Mouse (Mus musculus) testis, postnatal 14 days (tissue): Measurements from ENCODE around the gene Reln.

ENCODE experiments used
- DNase-seq: peaks from one replicate; pipeline ENCODE4 v3.0.0; 2021; ENCODE audit warnings: low spot score

Gene Reln

GRCm38 (mm10) chr5:22307853-22308252 is 36.6 kb downstream of the Reln start:
- no peak for DNase-seq

- no peak for DNase-seq
Observed at GRCm38 (mm10) chr5:22307072-22307471, 37.4 kb downstream of the Reln start.

DNA sequence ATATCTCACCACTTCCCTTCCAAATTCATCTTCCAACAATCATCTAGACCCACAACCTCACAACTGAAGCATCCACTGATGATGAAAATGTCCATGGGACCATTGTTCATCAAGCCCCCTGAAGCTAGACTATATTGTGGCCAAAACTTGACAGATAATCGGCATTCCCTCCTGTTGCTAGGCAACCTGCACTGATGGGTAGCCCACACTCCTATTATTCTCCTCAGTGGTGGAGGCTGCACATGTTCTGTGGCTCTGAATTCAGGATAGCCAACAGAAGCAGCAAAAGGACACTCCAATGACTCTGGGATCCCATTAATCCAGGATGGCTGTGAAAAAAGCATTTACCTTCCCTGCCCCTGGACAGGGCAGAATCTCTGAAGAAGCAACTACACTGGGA is 40.8 kb downstream of the Reln start:
- no peak for DNase-seq

DNA sequence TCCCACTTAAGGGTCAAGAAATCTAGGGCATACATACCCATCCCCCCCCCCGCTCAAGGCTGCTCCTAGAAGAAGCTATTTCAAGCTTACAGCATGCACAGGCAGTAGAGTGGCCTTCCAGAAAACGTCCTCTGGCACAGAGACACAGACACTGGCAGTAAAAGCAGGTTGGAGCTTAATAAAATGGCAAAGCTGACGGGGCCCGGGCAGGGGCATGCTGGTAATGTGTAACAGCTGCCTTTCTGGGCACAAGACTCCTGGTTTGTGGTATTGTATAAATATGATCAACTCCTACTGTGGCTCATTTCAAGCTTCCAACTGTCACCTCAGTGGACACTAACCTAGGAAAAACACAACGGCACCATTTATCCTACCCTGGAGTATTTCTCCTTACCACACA is 42.2 kb downstream of the Reln start:
- DNase-seq: no peak

- no peak for DNase-seq
Observed at GRCm38 (mm10) chr5:22300788-22301187, 43.7 kb downstream of the Reln start.

- no peak for DNase-seq
Observed at GRCm38 (mm10) chr5:22300046-22300445, 44.5 kb downstream of the Reln start.

DNA sequence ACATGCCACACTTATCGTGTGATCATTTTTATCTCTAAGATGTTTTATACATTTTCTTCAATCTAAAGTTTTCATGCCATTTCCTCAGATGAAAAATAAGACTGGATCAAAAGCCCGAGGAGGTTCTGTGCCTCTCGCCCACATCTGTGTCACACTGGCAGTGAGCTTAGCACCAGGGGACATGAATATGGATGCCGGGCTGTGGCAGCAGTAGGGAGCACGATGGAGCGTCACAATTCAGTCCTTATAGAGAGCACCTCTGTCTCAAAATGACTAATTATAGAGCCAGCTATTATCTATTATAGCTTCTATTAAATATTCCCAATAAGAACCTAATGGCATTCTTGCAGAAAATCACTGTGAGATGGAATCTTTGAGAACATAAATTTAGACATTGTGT is 49.3 kb downstream of the Reln start:
- DNase-seq: no peak

DNA sequence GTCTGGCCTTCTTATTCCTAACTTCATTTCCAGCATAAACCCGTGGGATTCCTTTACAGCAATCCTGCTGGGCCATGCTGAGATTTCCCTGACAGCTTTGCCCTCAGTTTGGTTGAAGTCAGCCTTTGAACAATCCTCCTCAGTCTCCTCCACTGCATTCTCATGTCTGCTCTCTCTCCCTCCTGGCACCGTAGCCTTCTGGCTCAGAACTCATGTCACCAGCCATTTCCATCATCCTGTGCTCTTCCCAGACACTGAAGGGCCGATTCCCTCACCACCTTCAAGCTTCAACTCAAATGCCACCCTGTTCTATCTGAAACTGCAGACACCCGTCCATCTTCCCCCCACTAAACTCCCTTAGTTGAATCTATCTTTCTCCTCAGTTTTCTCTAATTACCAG is 53.1 kb downstream of the Reln start:
- no peak for DNase-seq

DNA sequence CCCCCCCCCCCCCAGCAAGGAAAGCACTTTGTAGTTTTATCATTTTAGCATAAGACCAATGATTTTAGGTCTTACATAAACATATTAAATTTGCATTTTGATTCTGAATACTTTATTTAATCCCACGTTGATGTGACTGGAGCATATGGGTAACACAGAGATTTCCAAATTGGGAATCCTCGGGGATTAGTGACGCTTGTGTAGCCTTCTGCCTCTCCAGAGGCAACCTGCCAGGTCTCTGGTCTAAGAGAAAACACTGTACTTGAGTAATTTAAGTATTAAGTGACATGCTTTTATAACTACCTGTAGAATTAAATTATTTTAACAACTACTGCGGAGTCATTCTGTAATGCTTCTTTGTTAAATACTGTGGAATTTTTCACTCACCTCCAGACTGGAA is 59.1 kb downstream of the Reln start:
- DNase-seq: no peak

DNA sequence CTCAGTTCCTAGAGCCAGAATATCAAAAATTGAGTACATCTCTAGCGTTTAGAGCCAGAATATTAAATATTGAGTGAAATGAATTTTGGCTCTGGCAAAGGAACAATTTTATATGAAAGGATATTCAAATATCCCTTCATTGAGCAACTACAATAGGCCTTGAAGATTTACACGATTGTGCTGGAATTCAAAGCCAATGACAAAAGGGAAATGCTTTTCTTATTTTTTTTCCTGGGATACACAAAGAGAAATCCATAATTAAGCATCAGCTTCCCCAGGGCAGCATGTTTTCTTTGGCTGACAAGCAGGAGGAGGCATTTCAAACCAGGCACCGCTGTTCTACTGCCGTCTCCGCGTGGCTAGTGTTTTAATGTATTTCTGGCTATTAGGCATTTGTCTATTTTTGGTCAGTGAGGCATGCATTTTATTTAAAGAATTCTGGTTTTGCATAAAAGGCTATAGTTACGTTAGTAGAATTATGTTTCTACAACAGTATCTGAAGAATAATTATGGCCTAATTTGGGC is 62.3 kb downstream of the Reln start:
- DNase-seq: no peak

- DNase-seq: no peak
Observed at GRCm38 (mm10) chr5:22280534-22281164, 63.9 kb downstream of the Reln start.

- DNase-seq: no peak
Observed at GRCm38 (mm10) chr5:22279201-22279600, 65.3 kb downstream of the Reln start.

DNA sequence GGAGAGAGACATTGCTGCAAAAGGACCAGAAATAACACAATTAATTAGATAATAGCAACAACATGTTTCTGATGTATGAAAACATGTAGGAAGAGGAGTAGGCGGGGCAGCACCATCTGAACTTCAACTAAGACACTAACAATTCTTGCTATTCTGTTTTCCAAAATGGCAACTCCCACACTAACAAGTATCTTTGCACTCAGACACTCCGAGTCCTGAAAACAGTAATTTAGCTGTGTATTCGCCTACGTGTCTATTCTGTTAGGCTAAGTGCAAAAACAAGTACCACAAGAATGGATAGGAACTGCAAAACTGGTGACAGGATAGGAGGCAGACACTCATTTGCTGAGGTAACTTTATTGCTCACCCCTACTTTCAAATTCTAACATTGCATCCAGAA is 70.4 kb downstream of the Reln start:
- no peak for DNase-seq

DNA sequence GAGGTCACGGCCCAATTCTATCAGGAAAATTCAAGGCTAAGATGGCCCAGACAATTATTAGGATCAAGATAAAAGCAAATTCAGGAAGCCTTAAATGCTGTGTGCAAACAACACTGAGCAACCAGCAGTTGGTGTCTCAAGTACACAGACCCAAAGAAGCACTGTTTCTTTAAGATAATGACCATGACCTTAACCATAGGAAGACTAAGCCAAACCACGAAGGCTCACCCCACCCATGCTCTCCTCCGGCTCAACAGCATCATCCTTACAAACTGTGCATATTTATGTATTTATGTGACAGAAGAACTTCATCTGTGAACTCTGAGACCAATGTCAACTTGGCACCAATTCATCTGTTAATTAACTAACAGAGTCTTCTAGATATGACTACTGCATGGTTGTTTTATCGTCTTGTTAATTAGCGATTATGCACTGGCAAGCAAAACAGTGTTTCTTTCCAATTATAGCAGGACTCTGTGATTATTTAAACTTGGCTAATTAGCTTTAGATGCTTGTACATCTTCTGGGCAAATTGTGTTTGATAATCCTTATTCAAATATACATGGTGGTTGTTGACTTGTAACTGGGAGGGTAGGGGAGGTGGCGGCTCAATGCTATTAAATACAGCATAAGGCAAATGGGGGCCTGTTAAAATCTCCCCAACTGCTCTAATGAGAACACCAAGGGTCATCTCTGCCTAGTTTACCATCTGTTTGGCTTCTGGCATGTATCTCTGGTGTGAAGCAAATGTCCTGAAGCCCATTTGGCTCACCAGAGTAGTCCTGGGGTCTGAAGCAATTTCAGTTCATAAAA is 77.8 kb downstream of the Reln start:
- no peak for DNase-seq

GRCm38 (mm10) chr5:22262351-22262765 is 82.1 kb downstream of the Reln start:
- DNase-seq: no peak

DNA sequence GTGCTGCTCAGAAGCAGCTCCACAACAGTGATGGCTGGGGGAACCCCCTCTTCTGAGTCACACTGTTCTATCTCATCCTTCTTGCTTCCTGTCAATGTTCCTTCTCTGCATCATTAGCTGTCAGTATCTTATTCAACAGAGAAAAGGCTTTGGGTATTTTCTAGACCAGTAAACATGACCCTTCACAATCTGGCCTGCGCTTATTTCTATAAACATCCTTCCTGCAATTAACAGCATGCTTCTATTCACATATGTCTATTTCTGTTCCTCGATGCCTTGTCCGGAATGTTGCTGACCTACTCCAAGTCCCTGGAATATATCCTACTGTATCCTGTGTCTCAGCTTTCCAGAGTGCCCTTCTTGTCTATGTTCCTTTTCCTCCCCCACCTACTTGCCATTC is 89.2 kb downstream of the Reln start:
- DNase-seq: no peak

GRCm38 (mm10) chr5:22253910-22254309 is 90.6 kb downstream of the Reln start:
- DNase-seq: no peak

DNA sequence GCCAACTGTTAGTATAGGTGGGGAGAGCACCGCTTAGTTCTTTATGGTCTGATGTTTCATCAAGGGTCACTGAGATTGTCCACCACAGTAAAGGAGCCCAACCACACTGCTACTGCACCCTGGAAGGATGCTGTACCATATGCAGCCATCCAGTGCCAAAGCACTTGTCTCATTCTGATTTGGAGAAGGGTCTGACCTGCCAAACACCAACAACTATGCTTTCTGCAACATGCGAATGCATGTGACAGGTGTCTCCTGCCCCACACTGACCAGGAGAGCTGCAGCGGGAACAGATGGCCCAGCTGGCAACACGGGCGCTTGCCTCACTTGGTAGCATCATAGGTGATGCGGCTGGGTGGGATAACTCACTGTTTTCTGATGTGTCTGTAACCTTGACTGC is 91.2 kb downstream of the Reln start:
- no peak for DNase-seq

GRCm38 (mm10) chr5:22247850-22248249 is 96.7 kb downstream of the Reln start:
- no peak for DNase-seq

GRCm38 (mm10) chr5:22245056-22245455 is 99.4 kb downstream of the Reln start:
- no peak for DNase-seq

DNA sequence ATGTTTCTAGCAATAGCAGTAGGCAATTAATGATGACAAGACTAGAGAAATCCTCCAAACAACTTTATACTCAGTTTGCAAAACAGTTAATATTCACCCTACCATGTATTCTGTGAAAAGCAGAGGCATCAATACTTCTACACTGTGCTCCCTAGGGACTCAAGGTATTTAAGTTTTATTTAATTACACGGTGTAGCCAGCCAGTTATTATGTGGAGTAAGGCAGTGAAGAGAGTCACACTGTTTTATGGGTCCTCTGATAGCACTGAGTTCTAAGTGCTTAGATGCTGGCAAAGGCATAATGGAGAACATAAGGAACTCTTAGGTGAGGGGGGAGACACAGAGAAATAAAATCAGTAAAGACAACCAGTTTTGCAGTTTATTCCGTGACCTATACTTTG is 101.0 kb downstream of the Reln start:
- DNase-seq: no peak

- DNase-seq: no peak
Observed at GRCm38 (mm10) chr5:22241560-22241959, 102.9 kb downstream of the Reln start.

DNA sequence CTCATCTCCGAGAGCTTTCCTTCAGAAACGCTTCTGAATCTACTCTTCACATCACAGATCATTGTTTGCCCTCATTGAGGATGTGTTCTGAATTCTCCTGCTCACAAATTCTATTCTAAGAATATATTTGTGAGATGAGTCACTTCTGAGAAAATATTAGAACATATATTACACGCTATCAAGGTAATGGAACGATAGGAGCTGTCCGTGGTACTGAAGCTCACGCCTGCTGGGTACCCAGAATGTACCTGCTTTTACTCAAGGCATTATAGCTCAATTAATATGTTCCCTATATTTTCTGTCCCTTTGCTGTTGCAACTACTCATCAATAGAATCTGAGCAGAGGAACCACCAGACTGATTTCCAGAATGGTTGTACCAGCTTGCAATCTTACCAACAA is 107.7 kb downstream of the Reln start:
- DNase-seq: no peak

GRCm38 (mm10) chr5:22224515-22224914 is 120.0 kb downstream of the Reln start:
- no peak for DNase-seq
